Mouse (Mus musculus) kidney, adult 2 months (tissue): ENCODE measurements around the gene H2al1m. TPM values are rescaled to one million over a fixed set of nuclear protein-coding genes. Genes with fewer than 3 reads are reported as not detected.
"Not testable (repeated sequence)": the region's sequence is repeated elsewhere in the genome, so short reads cannot be mapped to it uniquely, and the experiment has no call there.

Experiments used
- DNase-seq: peaks from one replicate; pipeline ENCODE4 v3.0.0; 2021
- H3K27ac ChIP-seq: fragments of 200-500 bp; 2 replicates; pipeline ENCODE4 v1.5.1; 2012; ENCODE audit warnings: low read depth, low read length, control low read depth, inconsistent platforms; ENCODE audit not compliant: insufficient read depth
- H3K27me3 ChIP-seq: fragments of 200-500 bp; replicated peaks from 2 replicates; pipeline ENCODE4 v1.6.1; 2012; ENCODE audit warnings: mild to moderate bottlenecking, moderate library complexity, low read length, inconsistent platforms; ENCODE audit not compliant: control insufficient read depth, insufficient read depth
- H3K36me3 ChIP-seq: fragments of 200-500 bp; 2 replicates; pipeline ENCODE4 v1.6.1; 2012; ENCODE audit warnings: mild to moderate bottlenecking, moderate library complexity, low read length, inconsistent platforms; ENCODE audit not compliant: control insufficient read depth, insufficient read depth
- H3K4me1 ChIP-seq: fragments of 200-500 bp; 2 replicates; pipeline ENCODE4 v1.6.1; 2011; ENCODE audit warnings: low read length; ENCODE audit not compliant: control insufficient read depth, insufficient read depth
- H3K4me3 ChIP-seq: fragments of 200-500 bp; 2 replicates; pipeline ENCODE4 v1.5.1; 2011; ENCODE audit warnings: mild to moderate bottlenecking, low read depth, low read length, control low read depth; ENCODE audit not compliant: insufficient read depth
- CTCF ChIP-seq: fragments of 200-500 bp; conservative IDR thresholded peaks from 2 replicates; pipeline ENCODE4 v1.5.1; 2011; ENCODE audit warnings: low read depth, mild to moderate bottlenecking, control low read depth, low read length, moderate library complexity, mixed read lengths; ENCODE audit not compliant: insufficient read depth, insufficient read length
- POLR2A ChIP-seq: fragments of 200-500 bp; IDR thresholded peaks from one replicate; pipeline ENCODE4 v1.6.1; 2011; ENCODE audit warnings: low read depth, low read length, control low read depth
- WGBS: fragments of 180-500 bp; shearing (Covaris S2); methylation state at CpG from one replicate; pipeline ENCODE4 v1.1.7; 2018; 5-methylcytosine and 5-hydroxymethylcytosine counted together
- polyA plus RNA-seq: library from polyadenylated mRNA; depleted of rRNA; stranded (reverse); fragments of >200 nt; gene quantifications from 2 replicates; pipeline ENCODE4 v1.2.3, GENCODE M21; 2012

The H2al1m gene
- polyA plus RNA-seq, 1 experiment, result not detected

DNA sequence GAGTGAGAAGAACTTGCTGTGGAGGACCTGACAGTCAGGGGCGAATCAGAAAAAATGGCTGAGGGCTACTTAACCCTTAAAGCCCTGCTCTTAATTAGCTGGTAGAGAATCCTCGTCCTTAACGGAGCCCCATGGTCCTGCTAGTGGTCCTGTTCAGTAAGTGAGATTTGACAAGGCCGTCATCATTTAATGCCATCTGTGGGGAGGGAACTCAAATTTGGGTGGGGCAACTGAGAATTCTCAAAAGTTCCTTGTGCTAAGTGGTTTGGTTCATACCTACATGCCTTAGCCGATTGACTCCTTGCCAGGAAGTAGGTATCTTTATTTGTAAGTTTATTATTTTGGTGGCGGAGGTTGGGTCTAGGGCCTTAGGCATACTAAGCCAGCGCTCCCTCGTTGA is 9.2 kb upstream of the H2al1m start:
- Histone ChIP-seq H3K27me3 (no peaks in the 10 kb centered on the region), H3K4me3 (no peak overlapping the region), H3K36me3 (no peaks in the 10 kb centered on the region), H3K27ac (no peak overlapping the region), H3K4me1 (no peaks in the 10 kb centered on the region)
- TF ChIP-seq POLR2A (no peak), CTCF (no peak)
- WGBS, result 84% methylated on average over 8 of the region's 8 CpGs
- no peak for DNase-seq

DNA sequence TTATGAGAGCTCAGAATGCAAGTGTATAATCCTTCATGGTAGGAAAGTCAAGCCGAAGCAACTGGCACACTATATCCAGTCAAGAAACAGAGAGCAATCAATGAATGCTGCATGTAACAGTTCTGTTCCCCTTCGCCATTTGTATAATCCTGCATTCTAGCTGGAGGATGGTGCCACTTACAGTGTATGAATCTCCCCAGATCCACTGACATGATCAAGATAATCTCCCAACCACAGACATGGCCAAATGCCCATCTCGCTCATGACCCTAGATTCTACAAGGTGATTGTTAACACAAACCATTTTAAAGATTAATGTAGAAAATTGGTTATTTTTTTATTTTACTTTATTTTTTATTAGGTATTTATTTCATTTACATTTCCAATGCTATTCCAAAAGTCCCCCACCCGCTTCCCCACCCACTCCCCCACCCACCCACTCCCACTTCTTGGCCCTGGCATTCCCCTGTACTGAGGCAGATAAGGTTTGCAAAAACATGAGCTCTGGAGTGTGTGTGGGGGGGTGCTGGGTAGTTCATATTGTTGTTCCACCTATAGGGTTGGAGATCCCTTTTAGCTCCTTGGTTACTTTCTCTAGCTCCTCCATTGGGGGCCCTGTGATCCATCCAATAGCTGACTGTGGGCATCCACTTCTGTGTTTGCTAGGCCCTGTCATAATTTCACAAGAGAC is 9.7 kb downstream of the H2al1m start:
- H3K27me3 ChIP-seq, H3K36me3 ChIP-seq, DNase-seq, H3K27ac ChIP-seq, H3K4me3 ChIP-seq, H3K4me1 ChIP-seq: not testable (repeated sequence)
- 97% methylated on average over 4 of the region's 4 CpGs for WGBS

DNA sequence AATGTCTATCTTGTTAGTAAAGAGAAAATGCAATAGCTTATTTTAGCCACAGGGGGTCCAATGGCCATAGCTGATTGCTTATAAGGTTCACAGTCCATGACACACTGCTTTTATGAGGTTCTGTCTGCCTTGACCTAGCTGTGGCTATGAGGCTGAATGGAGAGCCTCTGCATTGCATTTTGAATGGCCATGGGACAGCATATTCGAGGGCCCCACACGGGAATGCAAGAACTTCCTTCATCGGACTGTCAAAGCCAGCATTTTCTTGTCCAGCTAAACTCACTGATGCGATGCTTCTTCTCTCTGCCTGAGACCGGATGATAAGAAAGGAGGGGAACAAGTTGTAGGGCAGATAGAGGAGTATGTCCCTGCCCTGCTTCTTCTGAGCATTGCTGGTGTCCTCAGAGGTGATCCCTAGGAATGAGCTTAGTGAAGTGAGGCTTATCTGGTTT is 14.9 kb downstream of the H2al1m start:
- H3K4me3 ChIP-seq, result no peak overlapping the region
- 86% methylated on average over 5 of the region's 5 CpGs for WGBS
- no peak for DNase-seq
- no peaks in the 10 kb centered on the region for H3K4me1 ChIP-seq
- no peaks in the 10 kb centered on the region for H3K27me3 ChIP-seq
- H3K27ac ChIP-seq, result no peak overlapping the region
- no peaks in the 10 kb centered on the region for H3K36me3 ChIP-seq
- no peak for TF ChIP-seq CTCF
- TF ChIP-seq POLR2A, result no peak

DNA sequence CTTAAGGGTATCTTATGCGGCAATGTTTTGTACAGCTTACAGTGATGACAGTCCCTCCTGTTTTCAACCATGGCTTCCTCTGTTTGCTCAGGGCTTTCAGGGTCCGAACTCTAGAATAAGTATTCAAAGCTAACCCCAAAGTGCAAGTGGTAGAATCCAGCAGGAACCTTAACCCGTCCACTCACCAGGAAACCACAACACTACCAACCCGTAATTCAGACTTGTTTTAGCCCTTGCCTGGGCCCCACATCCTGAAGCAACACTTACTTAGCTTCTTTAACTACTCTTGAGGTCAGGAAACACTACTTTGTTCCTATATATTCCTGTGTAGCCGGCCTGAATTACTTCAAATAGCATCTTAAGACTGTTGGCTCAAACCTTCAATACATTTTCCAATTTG is 19.2 kb downstream of the H2al1m start:
- H3K4me3 ChIP-seq, result no peak overlapping the region
- no peaks in the 10 kb centered on the region for H3K27me3 ChIP-seq
- H3K27ac ChIP-seq, result no peak overlapping the region
- 84% methylated on average over 5 of the region's 5 CpGs for WGBS
- DNase-seq, result no peak
- H3K36me3 ChIP-seq, result no peaks in the 10 kb centered on the region
- no peak for TF ChIP-seq CTCF
- no peak for TF ChIP-seq POLR2A
- no peaks in the 10 kb centered on the region for H3K4me1 ChIP-seq

DNA sequence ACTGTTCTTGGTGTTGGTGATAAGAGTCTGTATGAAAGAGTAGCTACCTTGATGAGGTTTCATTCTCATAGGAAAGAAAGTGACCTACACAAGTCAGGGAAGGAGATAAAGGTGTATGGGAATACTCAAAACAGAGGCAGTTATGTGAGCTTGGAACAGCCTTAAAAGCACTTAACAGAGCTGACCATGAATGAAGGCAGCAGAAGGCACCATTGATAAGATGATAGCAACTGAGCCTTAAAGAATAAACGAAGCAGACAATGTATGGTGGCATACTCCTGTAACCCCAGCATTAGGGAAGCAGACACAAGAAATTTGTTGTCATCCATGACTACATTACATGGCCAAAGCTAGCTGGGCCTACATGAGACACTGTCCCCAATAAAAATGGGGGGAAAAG is 19.9 kb downstream of the H2al1m start:
- no peaks in the 10 kb centered on the region for H3K4me1 ChIP-seq
- no peak for DNase-seq
- no peak for TF ChIP-seq CTCF
- TF ChIP-seq POLR2A, result no peak
- no peaks in the 10 kb centered on the region for H3K27me3 ChIP-seq
- 71% methylated on average over 1 of the region's 1 CpGs for WGBS
- H3K4me3 ChIP-seq, result no peak overlapping the region
- H3K27ac ChIP-seq, result no peak overlapping the region
- H3K36me3 ChIP-seq, result no peaks in the 10 kb centered on the region

DNA sequence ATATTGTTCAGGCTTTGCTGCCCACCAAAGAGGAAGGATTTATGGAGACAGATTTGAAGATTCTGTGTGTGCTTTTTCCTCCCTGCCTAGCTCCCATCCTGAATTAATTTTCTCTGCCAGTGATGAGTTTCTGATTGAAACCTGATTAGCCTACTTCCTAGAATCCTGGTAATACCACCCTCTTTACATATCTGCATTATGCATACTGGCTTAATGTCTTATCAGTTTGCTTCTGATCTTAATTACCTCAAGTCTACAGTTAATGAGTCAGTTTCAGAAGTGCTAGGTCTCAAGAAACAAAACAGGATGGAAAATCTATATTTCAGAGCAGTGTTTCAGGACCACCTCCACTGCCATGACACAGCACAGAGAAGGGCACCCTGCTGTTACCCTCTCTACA is 32.9 kb downstream of the H2al1m start:
- H3K27me3 ChIP-seq, DNase-seq, H3K4me3 ChIP-seq, H3K36me3 ChIP-seq, H3K4me1 ChIP-seq, H3K27ac ChIP-seq: not testable (repeated sequence)

DNA sequence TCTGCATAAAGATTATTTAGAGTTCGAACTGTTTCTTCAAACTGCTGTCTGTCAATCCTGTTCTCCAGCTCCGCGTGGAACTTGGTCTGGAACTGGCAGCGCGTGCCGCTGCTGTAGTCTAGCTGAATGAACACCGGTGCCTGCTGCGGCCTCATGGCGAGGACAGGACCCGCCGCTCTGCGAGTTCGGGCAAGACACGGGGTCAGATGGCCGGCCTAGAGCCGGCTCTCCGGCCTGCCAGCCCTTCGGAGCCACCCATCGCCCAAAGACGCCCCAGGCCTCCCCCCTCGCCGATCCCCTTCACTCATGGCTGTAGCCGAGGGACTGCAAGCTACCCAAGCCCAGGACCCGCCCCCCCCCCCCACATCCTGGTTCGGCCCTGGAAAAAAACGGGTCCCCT is 44.4 kb downstream of the H2al1m start:
- not testable (repeated sequence) for DNase-seq, H3K27ac ChIP-seq, H3K4me1 ChIP-seq, H3K36me3 ChIP-seq, H3K27me3 ChIP-seq, H3K4me3 ChIP-seq
- 93% methylated on average over 25 of the region's 26 CpGs for WGBS

DNA sequence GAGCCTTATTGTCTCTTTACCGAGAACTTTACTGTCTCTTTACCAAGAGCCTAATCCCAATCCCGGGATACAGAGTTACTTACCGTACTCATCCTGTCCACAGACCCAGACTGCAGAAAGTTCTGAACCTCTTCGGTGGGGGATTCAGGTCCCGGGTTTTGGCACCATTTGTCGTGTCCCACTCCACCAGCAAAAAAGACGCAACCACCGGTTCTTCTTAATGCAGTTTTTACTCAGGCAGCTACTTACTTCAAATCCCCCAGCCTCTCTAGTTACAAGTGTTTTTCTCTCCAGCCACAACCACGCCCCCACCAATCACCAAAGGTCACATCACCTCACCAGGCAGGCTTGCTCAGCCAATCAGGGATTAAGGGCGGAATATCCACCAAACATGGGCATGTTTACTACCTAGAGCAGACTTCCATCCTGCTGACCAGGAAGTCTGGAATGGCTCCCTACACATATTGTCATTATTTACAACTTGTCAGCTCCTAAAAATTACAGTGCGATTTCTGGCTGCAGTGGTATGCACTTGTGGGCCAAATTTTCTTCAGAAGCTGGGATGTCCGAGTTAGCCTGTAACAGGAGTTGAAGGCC is 48.9 kb downstream of the H2al1m start:
- H3K36me3 ChIP-seq, H3K27me3 ChIP-seq, H3K4me1 ChIP-seq, H3K4me3 ChIP-seq, DNase-seq, H3K27ac ChIP-seq: not testable (repeated sequence)
- WGBS, result 81% methylated on average over 12 of the region's 12 CpGs

DNA sequence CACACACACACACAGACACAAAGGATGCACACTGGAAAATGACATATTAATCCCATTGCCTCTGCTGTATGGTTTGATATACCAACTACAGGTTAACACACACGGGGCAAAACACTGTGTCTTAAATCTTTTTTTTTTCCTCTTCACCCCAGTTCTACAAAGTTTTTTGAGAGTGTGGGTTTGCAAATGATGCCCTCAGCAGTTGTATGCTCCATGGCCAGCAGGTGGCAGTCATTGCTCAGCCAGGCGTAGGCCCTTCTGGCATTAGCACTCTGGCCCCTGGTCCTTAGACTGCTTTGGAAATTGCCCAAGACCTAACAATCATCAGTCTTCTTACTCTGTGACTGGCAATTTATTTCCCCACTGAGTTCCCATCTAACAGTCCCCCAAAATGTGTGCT is 49.5 kb downstream of the H2al1m start:
- H3K4me3 ChIP-seq, H3K4me1 ChIP-seq, H3K27ac ChIP-seq, H3K27me3 ChIP-seq, H3K36me3 ChIP-seq: not testable (repeated sequence)
- DNase-seq, result peak; percentile 8
- WGBS, result 30% methylated on average over 2 of the region's 2 CpGs
